Mouse (Mus musculus) gastrocnemius, postnatal 25 days (tissue): ENCODE data around the gene Dus2. TPM values are rescaled to one million over a fixed set of nuclear protein-coding genes. Genes with fewer than 3 reads are reported as not detected.
"Not testable (repeated sequence)": the region's sequence is repeated elsewhere in the genome, so short reads cannot be mapped to it uniquely, and the experiment has no call there.

Experiments
- DNase-seq: peaks from one replicate; pipeline ENCODE4 v3.0.0; 2022
- total RNA-seq, 2 experiments: library from RNA; stranded (reverse); gene quantifications; 1 replicate in 1 of 2; 2 replicates in 1 of 2; pipeline ENCODE4 v1.2.3; 2021

Gene Dus2
- total RNA-seq, 2 experiments from 2014 or later = 8.7 to 10.6 TPM

- no peak for DNase-seq
Observed at GRCm38 (mm10) chr8:105988546-105988945, 2.6 kb upstream of the Dus2 start.

GRCm38 (mm10) chr8:105991546-105991945 lies 409 bp downstream of the Dus2 start:
- DNase-seq = no peak

- DNase-seq = no peak
Observed at GRCm38 (mm10) chr8:105992499-105992898, 1.4 kb downstream of the Dus2 start.

- no peak for DNase-seq
Observed at GRCm38 (mm10) chr8:105993226-105993625, 2.1 kb downstream of the Dus2 start.

GRCm38 (mm10) chr8:105996359-105996758 lies 5.2 kb downstream of the Dus2 start:
- DNase-seq = peak; percentile 13

- no peak for DNase-seq
Observed at GRCm38 (mm10) chr8:105998971-105999370, 7.8 kb downstream of the Dus2 start.

- DNase-seq = no peak
Observed at GRCm38 (mm10) chr8:106001908-106002307, 10.8 kb downstream of the Dus2 start.

- no peak for DNase-seq
Observed at GRCm38 (mm10) chr8:106004538-106005207, 13.5 kb downstream of the Dus2 start.

GRCm38 (mm10) chr8:106005875-106006274 lies 14.7 kb downstream of the Dus2 start, which contains the start of gene Dpep2nb:
TSS of gene Dpep2nb (minus strand) at chr8:106005975.
- DNase-seq = no peak

- DNase-seq = no peak
Observed at GRCm38 (mm10) chr8:106006413-106006812, 15.3 kb downstream of the Dus2 start.

GRCm38 (mm10) chr8:106007135-106007534 lies 16.0 kb downstream of the Dus2 start:
- no peak for DNase-seq

GRCm38 (mm10) chr8:106007891-106008290 lies 16.8 kb downstream of the Dus2 start:
- DNase-seq = not testable (repeated sequence)

GRCm38 (mm10) chr8:106010748-106011642 lies 19.9 kb downstream of the Dus2 start:
- DNase-seq = peak; percentile 86

- no peak for DNase-seq
Observed at GRCm38 (mm10) chr8:106011643-106011986, 20.5 kb downstream of the Dus2 start, which contains the start of gene Ddx28. TSS of gene Ddx28 (minus strand) at chr8:106011882.

- DNase-seq = not testable (repeated sequence)
Observed at GRCm38 (mm10) chr8:106012203-106012602, 21.1 kb downstream of the Dus2 start.

GRCm38 (mm10) chr8:106016284-106016683 lies 25.1 kb downstream of the Dus2 start:
- DNase-seq = no peak

GRCm38 (mm10) chr8:106017130-106017529 lies 26.0 kb downstream of the Dus2 start:
- DNase-seq = no peak

GRCm38 (mm10) chr8:106018039-106018438 lies 26.9 kb downstream of the Dus2 start:
- no peak for DNase-seq

GRCm38 (mm10) chr8:106022483-106022882 lies 31.3 kb downstream of the Dus2 start:
- peak; percentile 52 for DNase-seq

GRCm38 (mm10) chr8:106038721-106039120 lies 47.6 kb downstream of the Dus2 start:
- no peak for DNase-seq

- no peak for DNase-seq
Observed at GRCm38 (mm10) chr8:106039605-106040004, 48.5 kb downstream of the Dus2 start.

GRCm38 (mm10) chr8:106040218-106040617 lies 49.1 kb downstream of the Dus2 start:
- no peak for DNase-seq

- DNase-seq = no peak
Observed at GRCm38 (mm10) chr8:106043055-106043454, 51.9 kb downstream of the Dus2 start.
